Mouse (Mus musculus) gastrocnemius, postnatal 14 days (tissue): ENCODE results near the gene Hist1h3g. TPM values are rescaled to one million over a fixed set of nuclear protein-coding genes. Genes with fewer than 3 reads are reported as not detected.

Experiments used
- microRNA-seq, 2 experiments: library from miRNA; unstranded; fragments of <30 nt; microRNA quantifications; one replicate each; pipeline ENCODE4 v1.2.0; 2021
- total RNA-seq, 2 experiments: library from RNA; stranded (reverse); gene quantifications; 2 replicates each; pipeline ENCODE4 v1.2.3; 2021

The Hist1h3g gene
- total RNA-seq, 2 experiments from 2014 or later: 19.9 to 21.2 TPM

Small RNAs within 50 kb of the gene (microRNA-seq; reads per million reads assigned to microRNA genes)
- 0 reads per million in 2 experiments for gene Gm44297
- 0 reads per million in 2 experiments for gene Gm44359
- 0 reads per million in 2 experiments for gene Gm44394
- 0 reads per million in 2 experiments for gene n-TStga1

Other genes starting within 250 kb of the Hist1h3g start
- 10 to 100 TPM; 11.5 TPM for gene Zfp322a, start 166.2 kb upstream of the Hist1h3g start, total RNA-seq
- 1 to 10 TPM; 4.5 to 4.7 TPM for gene Abt1, start 111.6 kb upstream of the Hist1h3g start, total RNA-seq
- gene Btn1a1, start 69.5 kb upstream of the Hist1h3g start, total RNA-seq: not detected
- gene Btn2a2, start 46.6 kb upstream of the Hist1h3g start, total RNA-seq: not detected
- 100 to 1,000 TPM; 281 to 294 TPM for gene Hist1h4h, start 4.4 kb upstream of the Hist1h3g start, total RNA-seq
- 10 to 100 TPM; 61.2 to 77.1 TPM for gene Hist1h2af, start 1.5 kb upstream of the Hist1h3g start, total RNA-seq
- gene Hist1h2bh, start 8.0 kb downstream of the Hist1h3g start, total RNA-seq: 1 to 10 TPM; 5.5 to 5.7 TPM
- gene Hist1h3f, start 8.6 kb downstream of the Hist1h3g start, total RNA-seq: 10 to 100 TPM; 24.2 to 25.2 TPM
- gene Hist1h4f, start 16.2 kb downstream of the Hist1h3g start, total RNA-seq: 100 to 1,000 TPM; 118 to 120 TPM
- 1 to 10 TPM; 8.2 to 9.3 TPM for gene Hist1h1d, start 17.8 kb downstream of the Hist1h3g start, total RNA-seq
- gene Hist1h3e, start 26.9 kb downstream of the Hist1h3g start, total RNA-seq: 10 to 100 TPM; 54.8 to 55.8 TPM
- gene Hist1h2ae, start 35.8 kb downstream of the Hist1h3g start, total RNA-seq: 10 to 100 TPM; 15.2 to 16.6 TPM
- 100 to 1,000 TPM; 102 to 113 TPM for gene Hist1h2bg, start 36.0 kb downstream of the Hist1h3g start, total RNA-seq
- 10 to 100 TPM; 47.0 to 49.6 TPM for gene Hist1h2bf, start 38.8 kb downstream of the Hist1h3g start, total RNA-seq
- gene Hist1h2ad, start 39.0 kb downstream of the Hist1h3g start, total RNA-seq: 10 to 100 TPM; 13.9 to 14.8 TPM
- gene Hist1h3d, start 40.3 kb downstream of the Hist1h3g start, total RNA-seq: 10 to 100 TPM; 13.5 to 15.2 TPM
- 10 to 100 TPM; 88.4 to 95.8 TPM for gene Hist1h4d, start 46.2 kb downstream of the Hist1h3g start, total RNA-seq
- gene Hist1h2be, start 85.7 kb downstream of the Hist1h3g start, total RNA-seq: 10 to 100 TPM; 25.3 to 25.8 TPM
- 100 to 1,000 TPM in 1 of 2 experiments, 10 to 100 TPM in 1; 91.2 to 121 TPM for gene Hist1h1e, start 87.1 kb downstream of the Hist1h3g start, total RNA-seq
- 1 to 10 TPM; 3.1 to 3.7 TPM for gene Hist1h2ac, start 148.5 kb downstream of the Hist1h3g start, total RNA-seq
- 10 to 100 TPM; 75.5 to 80.0 TPM for gene Hist1h2bc, start 148.8 kb downstream of the Hist1h3g start, total RNA-seq
- not detected for gene Hist1h1t, start 160.4 kb downstream of the Hist1h3g start, total RNA-seq
- gene Hist1h4c, start 163.0 kb downstream of the Hist1h3g start, total RNA-seq: 10 to 100 TPM; 94.2 to 99.8 TPM
- gene Hfe, start 175.4 kb downstream of the Hist1h3g start, total RNA-seq: 10 to 100 TPM; 15.3 to 17.6 TPM
- gene Hist1h1c, start 203.4 kb downstream of the Hist1h3g start, total RNA-seq: 100 to 1,000 TPM; 258 to 269 TPM
- gene Hist1h3c, start 210.2 kb downstream of the Hist1h3g start, total RNA-seq: 10 to 100 TPM; 31.6 to 33.2 TPM
- gene Hist1h2bb, start 211.3 kb downstream of the Hist1h3g start, total RNA-seq: 10 to 100 TPM; 42.8 to 44.6 TPM
- gene Hist1h2ab, start 215.7 kb downstream of the Hist1h3g start, total RNA-seq: 10 to 100 TPM; 67.6 to 81.2 TPM
- 10 to 100 TPM; 86.8 to 91.4 TPM for gene Hist1h3b, start 216.8 kb downstream of the Hist1h3g start, total RNA-seq
- 10 to 100 TPM; 56.8 to 62.2 TPM for gene Hist1h4b, start 221.6 kb downstream of the Hist1h3g start, total RNA-seq
- gene Hist1h4a, start 225.8 kb downstream of the Hist1h3g start, total RNA-seq: 10 to 100 TPM; 55.4 to 68.5 TPM
- 10 to 100 TPM; 70.9 to 73.7 TPM for gene Hist1h3a, start 227.0 kb downstream of the Hist1h3g start, total RNA-seq
- 10 to 100 TPM; 45.7 to 47.5 TPM for gene Hist1h1a, start 228.2 kb downstream of the Hist1h3g start, total RNA-seq
- gene Trim38, start 234.5 kb downstream of the Hist1h3g start, total RNA-seq: not detected